Mouse (Mus musculus): ENCODE data around the gene Nxph3.
"Not testable (repeated sequence)": the region's sequence is repeated elsewhere in the genome, so short reads cannot be mapped to it uniquely, and the experiment has no call there.

The Nxph3 gene

GRCm38 (mm10) chr11:95519299-95519698, 4.9 kb upstream of the Nxph3 start:
- no peak for DNase-seq (ENCODE audit: extremely low spot score, low spot score)

GRCm38 (mm10) chr11:95517162-95517561, 2.8 kb upstream of the Nxph3 start:
- DNase-seq (ENCODE audit: extremely low spot score, low spot score): no peak

DNA sequence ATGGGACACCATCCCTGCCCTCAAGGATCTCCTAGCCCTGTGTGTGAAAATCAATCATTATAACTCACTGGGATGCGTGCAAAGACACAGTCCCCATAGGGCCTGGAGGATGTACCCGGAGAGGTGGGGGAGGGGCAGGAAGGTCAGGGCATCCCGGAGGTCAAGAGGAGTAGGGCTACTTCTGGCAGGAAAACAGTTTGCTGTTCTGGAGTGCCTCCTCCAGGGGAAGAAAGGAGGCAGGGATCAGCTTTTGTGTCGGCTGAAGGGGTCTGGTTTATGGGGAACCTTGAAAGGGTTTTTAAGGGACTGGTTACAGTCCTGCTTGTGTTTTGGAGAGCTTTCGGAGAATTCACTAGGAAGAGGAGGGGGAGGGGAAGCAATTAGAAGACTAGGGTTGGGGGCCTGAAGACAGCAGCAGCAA, 2.1 kb upstream of the Nxph3 start:
- DNase-seq (ENCODE audit: extremely low spot score, low spot score): peak; percentile 70

DNA sequence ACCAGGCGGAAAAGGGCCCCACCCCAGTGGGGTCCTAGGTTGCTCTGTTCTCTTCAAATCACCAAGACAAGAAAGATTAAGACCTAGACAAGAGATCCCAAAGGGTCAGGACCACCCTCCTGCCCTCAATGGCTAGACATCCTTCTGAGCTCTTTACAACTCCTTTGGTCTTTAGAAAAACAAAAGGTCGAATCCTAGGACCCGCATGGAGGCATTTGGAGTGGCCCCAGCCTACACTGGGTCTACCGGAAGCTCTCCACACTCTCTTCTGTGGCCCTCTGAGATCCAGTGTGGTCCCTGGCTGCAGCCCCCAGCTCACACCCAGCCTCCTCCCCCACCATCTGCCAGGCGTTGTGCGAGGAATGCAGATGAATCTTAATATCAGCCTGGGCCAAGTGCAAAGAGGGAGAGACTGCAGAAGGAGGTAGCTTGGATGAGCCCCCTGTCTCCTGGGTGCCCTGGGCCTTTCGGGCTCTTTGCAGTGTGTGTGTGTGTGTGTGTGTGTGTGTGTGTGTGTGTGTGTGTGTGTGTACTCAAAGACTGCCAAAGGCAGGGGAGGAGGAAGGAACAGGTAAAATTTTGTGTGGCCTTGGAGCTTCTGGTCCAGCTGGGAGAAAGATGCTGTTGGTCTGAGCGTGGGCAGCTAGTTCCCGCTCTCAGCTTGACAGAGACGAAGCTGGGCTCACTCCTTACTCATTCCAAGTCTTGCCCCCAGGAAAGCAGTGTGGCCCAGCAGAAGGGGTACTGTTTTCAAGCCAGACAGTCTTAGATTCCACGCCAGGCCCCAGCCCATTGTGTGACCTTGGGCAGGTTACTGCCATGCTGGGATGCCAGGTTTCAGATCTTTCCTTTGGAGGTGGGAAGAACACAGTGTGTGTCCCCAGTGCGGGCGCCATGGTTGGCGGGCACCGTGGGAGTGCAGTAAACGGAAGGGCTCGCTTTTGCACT, 1.3 kb upstream of the Nxph3 start:
- DNase-seq (ENCODE audit: extremely low spot score, low spot score): peak; percentile 40

DNA sequence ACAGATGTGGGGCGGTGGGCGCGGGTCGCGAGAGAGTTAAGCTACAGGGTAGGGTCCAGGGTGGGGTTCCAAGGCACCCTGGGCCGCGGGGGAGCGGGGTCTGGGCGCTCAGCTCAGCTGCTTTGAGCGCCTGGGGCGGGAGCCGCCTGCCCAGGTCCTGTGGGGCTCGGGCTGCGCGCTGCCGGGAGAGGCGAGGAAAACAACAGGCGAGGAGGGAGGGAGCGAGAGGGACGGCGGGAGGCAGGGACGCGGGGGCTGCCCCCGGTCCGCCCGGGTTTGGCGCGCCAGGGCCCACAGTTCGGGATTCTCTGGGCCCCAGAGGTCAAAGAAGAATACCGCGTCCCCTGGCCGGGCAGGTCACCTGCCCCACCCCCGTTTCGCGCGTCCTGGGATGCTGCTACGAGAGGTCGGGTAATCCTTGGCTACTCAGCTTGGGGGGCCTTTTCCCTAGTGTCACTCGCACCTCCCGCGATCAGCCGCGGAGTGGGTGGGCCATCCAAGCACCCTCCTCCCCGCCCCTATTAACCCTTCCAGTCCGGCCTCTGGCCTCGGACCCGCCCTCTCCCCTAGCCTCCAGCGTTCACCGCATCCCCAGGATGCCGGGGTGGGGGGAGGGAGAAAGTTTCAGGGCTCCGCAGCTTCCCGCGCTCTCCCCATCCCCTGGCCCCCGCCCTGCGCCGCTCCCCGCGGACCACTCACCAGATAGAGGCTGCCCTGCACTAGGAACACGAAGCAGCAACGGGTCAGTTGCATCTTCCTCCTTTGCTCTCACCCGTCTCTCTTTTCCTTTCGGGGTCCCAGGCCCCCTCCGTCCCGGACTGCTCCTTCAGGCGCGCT, 691 bp downstream of the Nxph3 start:
- peak; percentile 48 for DNase-seq (ENCODE audit: extremely low spot score, low spot score)

DNA sequence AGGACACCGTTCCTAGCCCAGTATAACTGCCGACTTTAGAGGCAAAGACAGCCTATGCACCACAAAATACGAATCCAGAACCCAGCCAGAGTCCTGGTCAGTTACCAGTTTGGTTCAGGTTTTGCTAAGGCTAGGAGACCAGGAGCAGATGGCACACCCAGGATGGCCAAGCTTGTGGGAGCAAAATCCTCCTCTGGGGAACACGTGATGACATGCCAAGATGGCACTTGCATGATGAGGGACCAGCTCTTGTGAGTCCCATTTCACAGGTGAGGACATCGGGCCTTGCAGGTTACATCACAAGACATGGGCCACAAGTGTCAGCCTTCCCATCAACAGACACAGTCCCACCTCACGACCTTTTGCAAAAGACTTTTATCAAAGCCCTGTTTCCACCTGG, 2.0 kb downstream of the Nxph3 start:
- DNase-seq (ENCODE audit: extremely low spot score, low spot score): no peak

- no peak for DNase-seq (ENCODE audit: extremely low spot score, low spot score)
Observed at GRCm38 (mm10) chr11:95511919-95512318, 2.5 kb downstream of the Nxph3 start.

- DNase-seq (ENCODE audit: extremely low spot score, low spot score): no peak
Observed at GRCm38 (mm10) chr11:95510631-95511030, 3.7 kb downstream of the Nxph3 start.

DNA sequence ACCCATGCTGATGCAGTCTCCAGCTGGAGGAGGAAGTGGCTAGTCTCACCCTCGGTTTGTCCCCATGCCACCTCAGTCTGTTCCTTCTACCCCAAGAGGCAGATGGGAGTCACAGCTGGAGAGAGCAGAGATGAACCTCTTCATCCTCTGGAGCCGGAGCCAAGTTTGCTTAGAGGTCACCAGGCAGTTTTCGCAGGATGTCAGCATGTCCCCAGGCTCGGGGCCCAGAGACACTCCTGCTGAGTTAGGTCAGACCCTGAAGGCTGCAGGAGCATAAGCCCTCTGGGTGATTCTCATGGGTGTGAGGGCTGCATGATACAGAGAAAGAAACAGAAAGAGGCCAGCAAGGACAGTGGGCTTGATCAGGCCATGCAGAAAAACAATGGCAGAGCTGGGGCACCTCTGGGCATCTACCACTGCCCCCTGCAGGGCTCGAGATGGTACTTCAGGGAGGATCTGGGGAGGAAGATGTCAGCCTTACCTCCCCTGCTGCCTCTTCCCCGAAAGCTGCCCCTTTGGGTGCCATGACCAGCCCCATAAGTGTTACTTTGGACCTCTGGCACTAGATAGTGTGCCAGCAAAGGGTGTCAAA, 5.1 kb downstream of the Nxph3 start:
- DNase-seq (ENCODE audit: extremely low spot score, low spot score): no peak

DNA sequence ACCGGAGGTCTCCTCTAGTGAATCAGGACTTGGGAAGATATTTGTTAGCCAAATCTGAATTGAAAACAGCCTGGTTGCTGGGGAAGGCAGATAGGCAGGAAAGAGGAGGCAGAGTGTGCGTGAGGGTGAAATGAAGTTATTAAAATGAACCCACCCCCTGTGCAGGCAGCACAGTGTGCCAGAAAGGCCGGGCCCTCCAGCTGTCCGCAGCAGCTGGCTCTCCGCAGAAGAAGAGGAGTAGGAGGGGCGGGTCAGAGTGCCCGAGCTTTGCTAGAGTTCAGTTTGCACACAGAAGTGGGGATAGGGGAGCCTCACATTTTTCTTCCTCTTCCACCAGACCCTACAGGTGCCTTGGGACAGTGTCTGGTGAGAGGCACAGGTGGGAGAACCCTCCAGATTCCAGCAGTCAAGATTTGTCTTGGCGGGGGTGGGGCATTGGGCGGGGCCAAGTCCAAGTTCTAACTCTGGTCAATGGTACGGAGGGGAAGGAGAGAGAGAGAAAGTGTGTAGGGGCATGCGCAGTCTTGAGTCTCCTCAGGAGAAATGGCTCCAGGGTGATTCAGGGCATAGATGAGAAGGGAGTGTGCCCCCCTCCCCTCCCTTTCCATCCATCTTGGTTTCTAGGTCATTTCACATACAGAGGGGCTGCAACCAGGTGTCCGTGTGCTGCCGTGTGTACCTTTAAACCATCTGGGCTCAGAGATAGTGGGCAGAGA, 6.0 kb downstream of the Nxph3 start:
- DNase-seq (ENCODE audit: extremely low spot score, low spot score): no peak

DNA sequence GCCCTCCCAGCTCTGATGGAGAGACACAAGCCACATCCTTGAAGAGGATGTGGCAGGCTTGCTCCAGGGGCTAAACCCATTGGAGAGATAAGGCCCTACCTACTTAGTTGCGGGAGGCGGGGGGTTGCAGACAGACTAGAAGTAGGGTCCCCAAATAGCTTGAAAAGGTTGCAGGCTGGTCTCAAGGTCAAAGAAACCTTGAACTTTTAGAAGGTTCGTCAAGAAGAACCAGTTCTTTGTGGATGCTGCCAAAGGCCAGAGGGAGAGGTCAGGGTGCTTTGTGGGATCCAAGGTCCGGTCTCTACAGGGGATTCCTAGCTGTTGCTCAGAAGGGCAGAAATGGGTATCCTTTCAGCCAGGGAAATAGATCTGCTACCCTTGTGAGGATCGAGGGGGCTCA, 6.6 kb downstream of the Nxph3 start:
- no peak for DNase-seq (ENCODE audit: extremely low spot score, low spot score)

- DNase-seq (ENCODE audit: extremely low spot score, low spot score): no peak
Observed at GRCm38 (mm10) chr11:95507041-95507716, 7.2 kb downstream of the Nxph3 start.

DNA sequence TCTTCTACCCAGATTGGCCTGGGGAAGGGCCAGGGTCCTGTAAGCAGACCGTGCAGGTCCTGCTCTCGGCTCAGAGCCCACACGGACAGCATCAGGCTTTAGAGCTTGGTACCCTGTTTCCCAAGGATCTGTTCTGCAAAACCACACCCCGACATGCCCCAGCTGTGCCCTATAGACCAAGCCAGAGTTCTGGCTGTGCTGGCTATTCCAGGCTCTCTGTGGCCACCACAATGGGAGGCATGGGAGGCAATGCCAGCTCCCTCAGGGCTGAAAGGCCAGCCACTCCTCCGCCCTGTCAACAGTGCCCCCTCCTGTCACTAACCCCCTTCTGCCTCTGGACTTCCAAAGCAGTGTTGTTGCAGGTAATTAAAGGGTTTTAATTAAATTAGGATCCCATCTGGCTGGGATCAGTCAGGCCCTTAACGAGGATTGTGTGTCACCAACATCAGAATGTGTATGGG, 10.1 kb downstream of the Nxph3 start:
- no peak for DNase-seq (ENCODE audit: extremely low spot score, low spot score)

DNA sequence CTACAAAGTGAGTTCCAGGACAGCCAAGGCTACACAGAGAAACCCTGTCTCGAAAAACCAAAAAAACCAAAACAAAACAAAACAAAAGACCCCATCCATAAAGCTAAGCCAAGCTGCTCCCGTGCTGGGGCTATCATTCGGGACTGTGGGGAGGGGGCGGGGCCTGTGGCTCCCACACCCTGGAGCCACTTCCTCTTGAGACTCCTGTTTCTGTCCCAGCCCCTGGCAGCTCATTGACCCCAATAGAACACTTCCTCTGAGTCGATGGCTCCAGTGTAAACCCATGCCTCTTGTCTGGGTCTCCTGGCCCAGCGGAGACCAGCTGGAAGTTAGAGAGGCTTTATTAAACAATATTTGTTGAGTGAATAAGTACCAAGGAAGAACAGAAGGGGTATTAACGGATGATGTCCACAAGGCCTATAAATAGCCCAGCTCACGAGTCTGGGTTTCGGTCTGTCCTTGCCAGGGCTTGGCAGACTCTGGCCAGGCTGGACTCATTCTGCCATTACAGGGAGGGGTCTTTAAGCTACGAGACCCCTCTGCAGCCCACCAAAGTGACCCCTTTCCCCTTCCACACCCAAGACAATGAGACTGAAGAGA, 10.7 kb downstream of the Nxph3 start:
- no peak for DNase-seq (ENCODE audit: extremely low spot score, low spot score)

DNA sequence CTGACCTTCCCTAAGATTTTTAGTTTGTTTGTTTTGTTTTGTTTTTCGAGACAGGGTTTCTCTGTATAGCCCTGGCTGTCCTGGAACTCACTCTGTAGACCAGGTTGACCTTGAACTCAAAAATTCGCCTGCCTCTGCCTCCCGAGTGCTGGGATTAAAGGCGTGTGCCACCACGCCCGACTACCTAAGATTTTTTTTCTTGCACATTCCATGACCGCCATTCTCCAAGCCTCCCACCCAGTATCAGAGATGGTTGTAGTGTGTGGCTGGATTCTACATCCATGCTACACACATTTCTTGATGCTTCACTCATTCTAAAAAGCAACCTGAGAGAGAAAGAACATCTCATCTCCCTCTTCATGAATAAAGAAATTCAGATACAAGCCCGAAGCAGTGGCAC, 12.5 kb downstream of the Nxph3 start:
- not testable (repeated sequence) for DNase-seq (ENCODE audit: extremely low spot score, low spot score)

DNA sequence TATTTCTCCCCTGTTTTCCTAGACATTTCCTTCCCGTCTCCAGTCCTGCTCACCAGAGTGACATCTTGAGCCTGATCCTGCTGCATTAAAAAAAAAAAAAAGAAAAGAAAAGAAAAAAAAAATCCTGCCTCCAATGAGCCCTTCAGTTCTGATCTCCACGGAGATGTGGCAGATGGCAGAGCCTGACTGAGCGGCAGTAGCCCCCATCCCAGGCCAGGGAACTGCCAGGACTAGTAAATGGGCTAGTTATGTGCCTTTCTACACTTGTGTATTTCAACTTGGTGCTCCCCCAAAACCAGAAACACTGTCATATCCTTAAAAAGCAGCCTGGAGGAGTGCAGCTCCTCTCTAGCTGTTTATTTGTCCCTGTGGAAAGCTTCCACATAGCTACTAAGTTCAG, 13.5 kb downstream of the Nxph3 start:
- DNase-seq (ENCODE audit: extremely low spot score, low spot score): no peak

- DNase-seq (ENCODE audit: extremely low spot score, low spot score): no peak
Observed at GRCm38 (mm10) chr11:95500412-95500811, 14.0 kb downstream of the Nxph3 start.

DNA sequence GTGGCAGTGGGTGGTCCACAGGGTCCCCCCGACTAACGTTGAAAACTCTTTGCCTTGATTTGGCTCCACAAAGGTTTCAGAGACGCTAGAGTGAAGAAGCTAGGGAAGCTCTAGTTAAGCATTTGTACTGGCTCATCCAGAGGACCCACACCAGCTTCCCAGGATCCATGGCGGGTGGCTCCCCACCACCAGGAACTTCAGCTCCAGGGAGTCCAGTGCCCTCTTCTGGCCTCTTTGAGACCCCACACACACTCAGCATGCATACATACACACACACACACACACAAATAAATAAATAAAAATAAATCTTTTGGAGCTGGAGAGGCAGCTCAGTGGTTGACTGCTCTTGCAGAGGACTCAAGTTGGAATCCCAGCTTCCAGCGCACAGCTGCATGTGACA, 16.4 kb downstream of the Nxph3 start:
- DNase-seq (ENCODE audit: extremely low spot score, low spot score): no peak

- no peak for DNase-seq (ENCODE audit: extremely low spot score, low spot score)
Observed at GRCm38 (mm10) chr11:95495883-95496282, 18.5 kb downstream of the Nxph3 start.

DNA sequence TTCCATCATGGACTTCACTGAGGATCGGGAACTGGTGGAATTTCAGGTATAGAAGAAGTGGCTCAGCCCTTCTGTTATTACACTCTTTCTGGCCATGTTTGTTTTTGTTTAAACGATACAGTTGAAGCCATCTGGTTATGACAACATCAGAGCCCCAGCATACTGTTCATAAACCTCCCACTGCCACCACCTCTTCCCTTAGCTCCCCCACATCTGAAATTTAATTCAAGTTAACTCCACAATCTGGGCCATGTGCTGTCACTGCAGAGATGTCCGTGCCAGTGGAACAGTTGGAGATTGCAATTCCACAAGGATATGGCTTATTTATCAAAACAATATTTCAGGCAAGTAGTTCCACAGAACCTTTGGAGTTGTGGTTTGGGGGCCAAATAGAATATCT, 20.0 kb downstream of the Nxph3 start:
- DNase-seq (ENCODE audit: extremely low spot score, low spot score): no peak
